Mouse (Mus musculus) ES-Bruce4 (cell line): Measurements from ENCODE around the gene Mon1a. TPM values are rescaled to one million over a fixed set of nuclear protein-coding genes. Genes with fewer than 3 reads are reported as not detected.

ENCODE experiments used
- H3K27ac ChIP-seq: 2 replicates; pipeline ENCODE4 v1.5.1; 2012; ENCODE audit warnings: low read length, inconsistent platforms; ENCODE audit not compliant: insufficient read depth
- H3K27me3 ChIP-seq: 2 replicates; pipeline ENCODE4 v1.6.1; 2012; ENCODE audit warnings: mild to moderate bottlenecking, low read length, inconsistent platforms; ENCODE audit not compliant: control insufficient read depth, poor library complexity, insufficient read depth, severe bottlenecking
- H3K36me3 ChIP-seq: 2 replicates; pipeline ENCODE4 v1.6.1; 2012; ENCODE audit warnings: inconsistent platforms, mild to moderate bottlenecking, low read length, moderate library complexity; ENCODE audit not compliant: control insufficient read depth, poor library complexity, insufficient read depth, severe bottlenecking
- H3K4me1 ChIP-seq: one replicate; pipeline ENCODE4 v1.8.1; 2011; ENCODE audit warnings: low read length; ENCODE audit not compliant: control insufficient read depth, insufficient read depth
- H3K4me3 ChIP-seq: 2 replicates; pipeline ENCODE4 v1.5.1; 2011; ENCODE audit warnings: low read depth, mild to moderate bottlenecking, low read length
- H3K9ac ChIP-seq: 2 replicates; pipeline ENCODE4 v1.6.1; 2012; ENCODE audit warnings: low read depth, mild to moderate bottlenecking, inconsistent platforms; ENCODE audit not compliant: poor library complexity, severe bottlenecking
- H3K9me3 ChIP-seq: replicated peaks from 2 replicates; pipeline ENCODE4 v1.6.1; 2012; ENCODE audit warnings: mild to moderate bottlenecking, low read length, inconsistent platforms; ENCODE audit not compliant: control insufficient read depth, poor library complexity, insufficient read depth, severe bottlenecking
- CTCF ChIP-seq: IDR thresholded peaks from one replicate; pipeline ENCODE4 v1.8.1; 2011; ENCODE audit warnings: low read depth, low read length
- EP300 ChIP-seq: IDR thresholded peaks from 2 replicates; pipeline ENCODE4 v1.6.1; 2011; ENCODE audit warnings: low read depth, low read length; ENCODE audit not compliant: insufficient read depth
- POLR2A ChIP-seq: IDR thresholded peaks from one replicate; pipeline ENCODE4 v1.8.1; 2011; ENCODE audit warnings: low read length; ENCODE audit not compliant: insufficient read depth
- polyA plus RNA-seq: library from polyadenylated mRNA; stranded (reverse); fragments of >200 nt; gene quantifications from 2 replicates; pipeline ENCODE4 v1.2.4, GENCODE M21; 2011; ENCODE audit warnings: low read depth; ENCODE audit not compliant: missing spikeins, insufficient read depth, insufficient read length

Gene Mon1a
- polyA plus RNA-seq, 1 experiment = 4.2 TPM

DNA sequence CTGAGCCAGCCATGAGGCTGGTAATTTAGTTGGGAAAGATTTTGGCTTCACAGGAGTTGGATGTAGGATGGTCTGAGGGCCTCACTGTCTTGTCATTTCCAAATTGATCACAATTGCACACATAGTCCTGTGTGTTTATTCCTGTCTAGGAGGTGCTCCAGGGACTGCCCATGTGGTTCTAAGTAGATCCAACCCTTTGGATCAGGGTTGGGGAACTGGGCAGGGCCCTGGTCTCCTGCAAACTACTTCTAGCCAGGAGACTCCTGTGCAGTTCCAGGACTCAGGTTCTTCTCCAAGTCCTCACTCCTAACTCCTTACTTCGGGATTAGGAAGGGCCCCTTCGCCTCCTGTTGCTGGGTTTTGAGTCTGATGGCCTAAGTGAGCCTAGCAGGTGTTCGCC, 47.4 kb downstream of the Mon1a start, which contains the start of gene Camkv:
Camkv (plus strand) TSS at position 301 of the 400 bp plus-strand sequence.
- Histone ChIP-seq H3K4me3 (peak within 1 kb of the TSS; percentile 69), H3K27ac (no peak within 1 kb of the TSS), H3K27me3 (no peaks in the 10 kb centered on the region), H3K4me1 (no peaks in the 10 kb centered on the region), H3K9ac (peak within 1 kb of the TSS; percentile 56), H3K36me3 (no peaks in the 10 kb centered on the region), H3K9me3 (no peaks in the 10 kb centered on the region)
- TF ChIP-seq CTCF (no peak), POLR2A (no peak)

GRCm38 (mm10) chr9:107935790-107936214, 47.9 kb downstream of the Mon1a start:
- Histone ChIP-seq H3K9me3 (no peaks in the 10 kb centered on the region), H3K4me1 (no peaks in the 10 kb centered on the region), H3K27me3 (no peaks in the 10 kb centered on the region), H3K36me3 (no peaks in the 10 kb centered on the region), H3K9ac (peak overlapping the region; percentile 56), H3K27ac (no peak overlapping the region), H3K4me3 (peak overlapping the region; percentile 69)
- no peak for TF ChIP-seq CTCF
- no peak for TF ChIP-seq EP300
- TF ChIP-seq POLR2A = no peak

- no peaks in the 10 kb centered on the region for H3K27me3 ChIP-seq
Observed at GRCm38 (mm10) chr9:107936215-107936822, 48.4 kb downstream of the Mon1a start.

GRCm38 (mm10) chr9:107936831-107937230, 48.9 kb downstream of the Mon1a start:
- no peaks in the 10 kb centered on the region for H3K36me3 ChIP-seq
- peak overlapping the region; percentile 39 for H3K4me3 ChIP-seq
- H3K9me3 ChIP-seq = no peaks in the 10 kb centered on the region
- no peaks in the 10 kb centered on the region for H3K4me1 ChIP-seq
- no peak for TF ChIP-seq EP300
- no peak for TF ChIP-seq POLR2A
- TF ChIP-seq CTCF = no peak
- no peaks in the 10 kb centered on the region for H3K27me3 ChIP-seq
- no peak overlapping the region for H3K27ac ChIP-seq
- H3K9ac ChIP-seq = no peak overlapping the region

More at GRCm38 (mm10) chr9:107936215-107936822, 48.4 kb downstream of the Mon1a start:
- H3K27ac ChIP-seq = no peak overlapping the region
- H3K9ac ChIP-seq = peak overlapping the region; percentile 56
- H3K4me3 ChIP-seq = peak overlapping the region; percentile 69
- no peaks in the 10 kb centered on the region for H3K4me1 ChIP-seq
- no peaks in the 10 kb centered on the region for H3K9me3 ChIP-seq
- H3K36me3 ChIP-seq = no peaks in the 10 kb centered on the region
- no peak for TF ChIP-seq CTCF
- TF ChIP-seq EP300 = 0 out of 2 replicates have a peak, but pooled peaks have one; percentile 23

- no peaks in the 10 kb centered on the region for H3K36me3 ChIP-seq
- H3K9me3 ChIP-seq = no peaks in the 10 kb centered on the region
- no peak overlapping the region for H3K9ac ChIP-seq
- H3K27ac ChIP-seq = no peak overlapping the region
- no peak overlapping the region for H3K4me3 ChIP-seq
- TF ChIP-seq CTCF (no peak), POLR2A (no peak), EP300 (no peak)
- H3K4me1 ChIP-seq = no peaks in the 10 kb centered on the region
- no peaks in the 10 kb centered on the region for H3K27me3 ChIP-seq
Observed at GRCm38 (mm10) chr9:107947241-107948194, 59.6 kb downstream of the Mon1a start.
